Mouse (Mus musculus) adrenal gland, adult (tissue): ENCODE data around the gene Marveld2.

Source experiments
- DNase-seq, 2 experiments: peaks; one replicate each; pipeline ENCODE4 v3.0.0; 2022 to 2023; ENCODE audit warnings: low spot score in 1 of 2; ENCODE audit not compliant: inconsistent age in 2 of 2

Gene Marveld2

GRCm38 (mm10) chr13:100616181-100617087 is at the start of gene Marveld2:
TSS of gene Marveld2 (minus strand) at chr13:100616971.
- peak; percentile 34 to 72 for DNase-seq

- peak; percentile 31 to 72 for DNase-seq
Measured at GRCm38 (mm10) chr13:100659864-100660456, 43.2 kb upstream of the Marveld2 start.

- no peak for DNase-seq
Measured at GRCm38 (mm10) chr13:100658091-100658490, 41.3 kb upstream of the Marveld2 start.

- no peak for DNase-seq
Measured at GRCm38 (mm10) chr13:100651439-100652186, 34.8 kb upstream of the Marveld2 start, which contains the start of gene Taf9. TSS of gene Taf9 (plus strand) at chr13:100651579.

- peak; percentile 95 to 99 for DNase-seq
Measured at GRCm38 (mm10) chr13:100650550-100651438, 34.0 kb upstream of the Marveld2 start, which contains the start of the genes Ak6 and Rad17. TSS of gene Ak6 (plus strand) at chr13:100650979. TSS of gene Rad17 (minus strand) at chr13:100651051.

- no peak for DNase-seq
Measured at GRCm38 (mm10) chr13:100648223-100648622, 31.5 kb upstream of the Marveld2 start.

GRCm38 (mm10) chr13:100642471-100643209 is 25.9 kb upstream of the Marveld2 start:
- no peak for DNase-seq

- DNase-seq = no peak
Measured at GRCm38 (mm10) chr13:100634106-100634691, 17.4 kb upstream of the Marveld2 start.

GRCm38 (mm10) chr13:100622241-100622640 is 5.5 kb upstream of the Marveld2 start:
- no peak for DNase-seq

GRCm38 (mm10) chr13:100617583-100617982 is 812 bp upstream of the Marveld2 start:
- DNase-seq = no peak

GRCm38 (mm10) chr13:100612903-100613302 is 3.9 kb downstream of the Marveld2 start:
- no peak for DNase-seq

- DNase-seq = no peak
Measured at GRCm38 (mm10) chr13:100612251-100612650, 4.5 kb downstream of the Marveld2 start.

GRCm38 (mm10) chr13:100611266-100611665 is 5.5 kb downstream of the Marveld2 start:
- no peak for DNase-seq

GRCm38 (mm10) chr13:100607756-100608155 is 9.0 kb downstream of the Marveld2 start:
- DNase-seq = no peak

- no peak for DNase-seq
Measured at GRCm38 (mm10) chr13:100605845-100606244, 10.9 kb downstream of the Marveld2 start.

GRCm38 (mm10) chr13:100603738-100604095 is 13.1 kb downstream of the Marveld2 start:
- no peak for DNase-seq

- no peak for DNase-seq
Measured at GRCm38 (mm10) chr13:100603031-100603737, 13.6 kb downstream of the Marveld2 start.

GRCm38 (mm10) chr13:100602239-100602902 is 14.4 kb downstream of the Marveld2 start:
- no peak for DNase-seq
